Mouse (Mus musculus): ENCODE measurements around the gene Stat4.

Gene Stat4

DNA sequence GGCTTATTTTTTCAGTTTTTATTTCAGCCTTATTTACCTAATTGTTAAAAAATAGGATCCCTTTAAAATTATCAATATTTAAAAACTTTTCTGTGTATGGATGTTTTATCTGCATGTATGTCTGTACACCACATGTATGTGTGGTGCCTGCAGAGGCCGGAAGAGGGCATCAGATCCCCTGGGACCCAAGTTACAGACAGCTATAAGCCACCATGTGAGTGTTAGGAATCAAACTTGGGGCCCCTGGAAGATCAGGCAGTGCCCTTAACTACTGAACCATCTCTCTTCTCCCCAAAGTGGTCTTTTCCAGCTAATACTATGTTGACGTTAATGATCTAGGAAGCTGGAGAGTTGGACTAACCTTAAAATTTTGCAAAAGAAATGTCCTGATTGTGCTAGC is 160.5 kb downstream of the Stat4 start:
- DNase-seq, result no peak

DNA sequence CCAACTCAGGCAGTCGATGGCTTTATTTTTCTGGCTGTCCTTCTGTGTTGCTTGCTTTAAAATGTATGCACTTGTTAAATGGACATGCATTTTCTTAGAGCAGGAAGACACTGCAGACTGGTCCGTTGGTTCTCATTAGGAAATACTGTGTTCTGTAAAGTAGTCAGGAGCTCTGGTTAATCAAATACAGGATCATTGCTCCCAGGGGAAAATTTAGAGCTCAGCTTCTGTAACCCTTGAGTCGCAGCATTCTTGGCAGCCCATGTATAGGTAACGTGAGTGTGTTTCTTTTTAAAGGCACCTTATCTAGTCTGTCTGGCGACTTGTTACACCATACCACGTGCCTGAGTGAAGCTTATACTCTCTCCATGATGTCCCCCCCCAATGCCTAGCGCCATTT is 161.2 kb downstream of the Stat4 start:
- DNase-seq, result no peak

DNA sequence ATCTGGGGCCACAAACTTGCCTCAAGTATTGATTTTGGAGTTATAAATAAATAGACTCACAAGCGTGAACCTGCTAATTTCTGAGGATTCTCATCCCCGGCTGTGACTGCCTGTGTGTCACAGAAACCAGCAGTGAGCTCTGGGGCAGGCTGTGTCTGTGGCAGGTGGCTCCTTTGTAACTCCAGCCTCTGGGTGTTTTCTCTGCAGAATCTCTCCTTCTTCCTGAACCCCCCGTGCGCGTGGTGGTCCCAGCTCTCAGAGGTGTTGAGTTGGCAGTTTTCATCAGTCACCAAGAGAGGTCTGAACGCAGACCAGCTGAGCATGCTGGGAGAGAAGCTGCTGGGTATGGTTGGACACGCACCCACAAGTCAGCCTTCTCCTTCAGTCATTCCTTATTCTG is 161.7 kb downstream of the Stat4 start:
- no peak for DNase-seq

DNA sequence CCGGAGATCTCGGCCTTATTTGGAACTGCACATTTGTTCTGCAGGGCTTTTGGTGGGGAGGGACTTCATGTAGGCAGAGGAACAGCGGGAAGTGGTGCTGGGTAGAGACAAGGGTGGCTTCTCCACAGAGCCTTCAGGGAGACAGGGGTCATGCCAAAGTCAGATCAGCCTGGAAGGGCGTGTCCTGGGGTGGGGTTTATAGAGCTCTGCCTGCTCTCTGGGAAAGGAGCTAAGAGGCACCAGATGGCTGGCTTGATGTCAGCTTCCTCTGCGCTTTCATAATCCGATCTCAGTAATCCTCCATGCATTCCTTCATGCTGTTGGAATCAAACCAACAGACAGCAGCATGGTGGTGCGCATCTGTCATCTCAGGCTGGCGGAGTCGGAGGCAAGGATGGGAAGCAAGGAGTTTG is 163.0 kb downstream of the Stat4 start:
- DNase-seq, result peak; percentile 82

DNA sequence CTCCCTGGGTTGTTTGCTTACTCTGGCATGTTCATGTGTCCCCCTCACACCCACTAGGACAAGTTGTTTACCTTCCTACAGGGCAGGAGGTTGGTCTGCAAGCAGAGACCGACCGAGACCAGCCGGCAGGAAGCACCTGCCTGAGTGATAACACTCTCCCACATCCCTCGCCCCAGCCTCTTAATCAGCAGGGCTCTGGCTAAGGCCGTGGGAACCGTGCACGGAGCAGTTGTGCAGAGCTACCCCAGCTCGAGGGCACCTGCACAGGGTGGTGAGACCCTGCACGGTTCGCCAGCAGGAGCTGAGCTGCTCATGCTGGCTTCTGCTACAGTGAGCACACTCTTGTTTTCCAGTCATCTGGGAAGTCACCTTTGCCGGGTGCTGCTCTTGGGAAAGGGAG is 163.7 kb downstream of the Stat4 start:
- peak; percentile 43 for DNase-seq

DNA sequence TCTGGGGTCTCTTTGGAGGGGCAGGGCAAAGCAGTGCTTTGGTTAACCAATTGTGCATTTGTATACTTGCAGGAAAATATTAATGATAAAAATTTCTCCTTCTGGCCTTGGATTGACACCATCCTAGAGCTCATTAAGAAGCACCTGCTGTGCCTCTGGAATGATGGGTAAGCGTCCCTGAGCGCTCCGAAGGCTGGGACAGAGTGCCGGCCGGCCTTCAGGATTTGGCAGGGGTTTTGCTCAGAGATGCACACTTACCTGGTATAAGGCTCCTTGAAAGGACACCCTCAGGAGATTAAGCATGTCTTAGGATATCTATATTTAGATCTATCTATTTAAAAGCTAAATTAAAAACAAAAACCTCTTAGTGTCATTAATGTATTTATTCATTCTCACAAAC is 164.2 kb downstream of the Stat4 start:
- DNase-seq, result no peak

DNA sequence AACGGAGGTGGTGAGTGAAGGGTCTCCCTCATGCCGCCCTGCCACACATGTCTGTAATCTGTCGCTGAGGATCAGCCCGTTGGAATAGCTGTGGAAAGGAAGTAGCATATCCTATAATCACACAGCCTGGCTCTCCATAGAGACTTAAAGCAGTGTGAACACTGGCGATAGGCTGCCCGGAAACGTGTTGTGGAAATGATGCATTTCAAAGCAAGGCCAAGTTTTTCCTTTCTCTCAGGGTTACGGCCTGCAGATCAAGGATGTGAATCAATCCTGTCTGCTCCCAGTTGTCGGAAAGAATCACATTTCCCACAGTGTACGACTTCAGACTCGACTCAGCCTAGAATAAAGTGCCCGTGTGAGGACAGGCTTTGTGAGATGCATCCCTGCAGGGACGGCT is 165.4 kb downstream of the Stat4 start:
- no peak for DNase-seq

DNA sequence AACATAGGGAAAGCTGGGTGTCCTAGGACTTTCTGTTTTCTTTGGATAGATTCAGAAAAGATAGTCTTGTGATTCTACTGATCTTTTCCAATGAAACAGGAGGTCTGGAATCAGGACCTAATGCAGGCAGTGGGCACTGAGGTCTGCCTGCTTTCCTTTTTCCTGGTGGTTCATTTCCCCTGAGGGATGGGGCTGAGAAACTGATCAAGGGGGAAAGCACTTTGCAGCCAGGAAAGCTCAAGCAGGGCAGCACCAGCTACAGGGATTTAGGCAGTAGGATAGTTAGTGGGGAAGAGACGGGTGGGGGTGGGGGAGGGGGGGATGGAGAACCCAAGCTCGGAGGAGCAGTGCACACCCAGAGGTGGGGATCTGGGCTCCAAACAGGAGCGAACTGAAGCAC is 166.0 kb downstream of the Stat4 start:
- no peak for DNase-seq

DNA sequence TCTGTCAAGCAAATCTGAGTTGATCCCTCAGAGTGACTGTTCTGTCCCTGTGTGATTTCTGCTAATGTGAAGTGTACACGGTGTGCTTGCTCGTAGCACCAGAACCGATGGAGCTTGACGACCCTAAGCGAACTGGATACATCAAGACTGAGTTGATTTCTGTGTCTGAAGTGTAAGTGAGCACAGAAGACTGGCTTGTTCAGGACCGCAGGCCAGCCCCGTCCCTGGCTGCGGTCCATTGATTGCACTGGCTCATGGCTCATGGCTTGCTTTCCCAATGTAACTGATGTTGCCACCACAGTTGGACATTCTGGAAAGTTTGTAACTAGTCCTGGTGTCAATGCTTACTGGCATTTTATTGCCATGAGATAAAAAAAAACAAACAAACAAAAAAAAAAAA is 167.9 kb downstream of the Stat4 start:
- no peak for DNase-seq

DNA sequence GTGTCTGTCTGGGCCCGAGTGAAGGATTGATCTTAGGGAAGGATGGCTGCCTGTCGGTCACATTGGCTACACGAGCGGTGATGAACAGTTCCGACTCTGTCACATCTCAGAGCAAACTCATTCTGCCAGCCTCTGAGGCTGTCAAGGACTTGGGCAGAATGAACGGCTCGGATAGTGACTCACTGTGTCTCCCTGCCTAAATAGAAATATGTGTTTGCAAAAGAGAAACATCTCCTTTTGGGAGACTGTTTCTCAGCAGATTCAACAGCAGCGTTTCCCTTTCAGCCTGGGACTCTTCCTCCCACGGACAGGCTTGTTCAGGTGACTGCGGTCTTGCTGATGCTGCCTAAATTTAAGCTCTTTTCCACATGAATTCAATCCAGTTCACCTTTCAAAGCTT is 169.4 kb downstream of the Stat4 start:
- no peak for DNase-seq
